Mouse (Mus musculus) MEL (cell line): ENCODE measurements around the gene Mrpl3.

Experiments
- CTCF ChIP-seq, 3 experiments: IDR thresholded peaks in 2 of 3; conservative IDR thresholded peaks in 1 of 3; 2 replicates each; pipeline ENCODE4 v1.5.1; 2011 to 2012; ENCODE audit warnings: low read length in 3 of 3, low read depth in 2 of 3, mild to moderate bottlenecking in 2 of 3, improper control_type of control experiment in 1 of 3, inconsistent platforms in 1 of 3, mixed read lengths in 1 of 3, moderate library complexity in 1 of 3; ENCODE audit not compliant: control insufficient read depth in 1 of 3, insufficient read depth in 1 of 3, poor library complexity in 1 of 3, severe bottlenecking in 1 of 3
- JUND ChIP-seq: IDR thresholded peaks from 2 replicates; pipeline ENCODE4 v1.6.1; 2011; ENCODE audit warnings: low read depth, mild to moderate bottlenecking, improper control_type of control experiment, low read length
- KAT2A ChIP-seq: conservative IDR thresholded peaks from 2 replicates; pipeline ENCODE4 v1.6.1; 2012; ENCODE audit warnings: low read depth, low read length, improper control_type of control experiment, inconsistent platforms
- NRF1 ChIP-seq: IDR thresholded peaks from 2 replicates; pipeline ENCODE4 v1.6.1; 2014; ENCODE audit warnings: low read depth, mild to moderate bottlenecking, inconsistent platforms, low read length, improper control_type of control experiment, moderate library complexity; ENCODE audit not compliant: poor library complexity, insufficient read depth, severe bottlenecking
- POLR2A ChIP-seq, 2 experiments: IDR thresholded peaks; 2 replicates each; pipeline ENCODE4 v1.6.1; 2011 to 2012; ENCODE audit warnings: low read length in 2 of 2, mild to moderate bottlenecking in 2 of 2, control low read depth in 1 of 2, improper control_type of control experiment in 1 of 2, low read depth in 1 of 2, moderate library complexity in 1 of 2; ENCODE audit not compliant: control insufficient read depth in 1 of 2, insufficient read depth in 1 of 2, poor library complexity in 1 of 2
- ZC3H11A ChIP-seq: IDR thresholded peaks from 2 replicates; pipeline ENCODE4 v1.6.1; 2012; ENCODE audit warnings: low read depth, mild to moderate bottlenecking, inconsistent platforms, low read length, improper control_type of control experiment

DNA sequence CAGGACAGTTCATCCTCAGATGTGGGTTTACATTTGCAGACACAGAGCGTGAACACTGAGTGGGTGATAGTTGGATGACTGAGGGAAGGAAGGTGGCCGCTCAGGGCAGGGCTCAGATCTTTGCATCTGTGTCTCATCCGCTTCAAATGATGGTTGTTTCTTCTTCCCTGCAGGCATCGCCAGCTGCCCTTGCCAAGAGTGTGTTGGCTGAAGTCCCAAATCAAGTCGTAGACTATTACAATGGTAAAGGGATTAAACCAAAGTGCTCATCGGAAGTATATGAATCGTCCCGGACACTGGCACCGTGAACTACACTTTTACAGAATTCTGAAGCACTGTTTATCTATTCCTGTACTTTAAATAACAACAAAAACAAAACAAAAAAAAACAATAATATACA, 20.5 kb upstream of the Mrpl3 start:
- TF ChIP-seq NRF1 (no peak), ZC3H11A (no peak), CTCF (IDR thresholded peaks at IDR 0.05 in 2 of 3, conservative IDR thresholded peaks at IDR 0.05 in 1 of 3; ENCODE audit: control insufficient read depth in 1 of 3, insufficient read depth in 1 of 3, low read depth in 2 of 3, low read length in 3 of 3, poor library complexity in 1 of 3, severe bottlenecking in 1 of 3) (no peak), POLR2A (IDR thresholded peaks at IDR 0.05; ENCODE audit: control insufficient read depth in 1 of 2, insufficient read depth in 1 of 2, low read depth in 1 of 2, low read length in 2 of 2, poor library complexity in 1 of 2) (no peak), KAT2A (no peak), JUND (no peak)
